Mouse (Mus musculus) hindbrain, embryonic 13.5 days (tissue): ENCODE results near the gene Pi4k2a. TPM values are rescaled to one million over a fixed set of nuclear protein-coding genes. Genes with fewer than 3 reads are reported as not detected.

Experiments used
- ATAC-seq: fragments of 200-750 bp; cut with Nextera tagmentation; 2 replicates; pipeline ENCODE4 v1.8.0; 2017; ENCODE audit warnings: moderate TSS enrichment; ENCODE audit not compliant: low FRiP score
- H3K27ac ChIP-seq: fragments of 300-500 bp; sonication (generic); 2 replicates; pipeline ENCODE4 v1.5.1; 2015; ENCODE audit warnings: inconsistent platforms, mild to moderate bottlenecking, moderate library complexity
- H3K27me3 ChIP-seq: fragments of 300-500 bp; sonication (generic); 2 replicates; pipeline ENCODE4 v1.6.1; 2015; ENCODE audit warnings: mild to moderate bottlenecking, inconsistent platforms
- H3K36me3 ChIP-seq: fragments of 300-500 bp; sonication (generic); 2 replicates; pipeline ENCODE4 v1.6.1; 2015; ENCODE audit warnings: mild to moderate bottlenecking, inconsistent platforms
- H3K4me1 ChIP-seq: fragments of 300-500 bp; sonication (generic); replicated peaks from 2 replicates; pipeline ENCODE4 v1.6.1; 2015; ENCODE audit warnings: inconsistent platforms
- H3K4me2 ChIP-seq: fragments of 300-500 bp; sonication (generic); 2 replicates; pipeline ENCODE4 v1.6.1; 2015; ENCODE audit warnings: inconsistent platforms, mild to moderate bottlenecking, moderate library complexity
- H3K4me3 ChIP-seq: fragments of 300-500 bp; sonication (generic); 2 replicates; pipeline ENCODE4 v1.5.1; 2015; ENCODE audit warnings: mild to moderate bottlenecking, inconsistent platforms
- H3K9ac ChIP-seq: fragments of 300-500 bp; sonication (generic); 2 replicates; pipeline ENCODE4 v1.6.1; 2015; ENCODE audit warnings: mild to moderate bottlenecking, inconsistent platforms
- H3K9me3 ChIP-seq: fragments of 300-500 bp; sonication (generic); 2 replicates; pipeline ENCODE4 v1.6.1; 2016; ENCODE audit warnings: inconsistent platforms
- WGBS: fragments of 180-500 bp; shearing (Covaris S2); methylation state at CpG from one replicate; pipeline ENCODE4 v1.1.7; 2015; 5-methylcytosine and 5-hydroxymethylcytosine counted together
- polyA plus RNA-seq: library from polyadenylated mRNA; unstranded; fragments of >200 nt; fragmentation: Nextera tagmentation; extraction: Ambion mirVana; gene quantifications from 2 replicates; pipeline ENCODE4 v1.2.1, GENCODE M21; 2015

Pi4k2a gene
- 27.0 and 27.9 TPM in 2 replicates for polyA plus RNA-seq

GRCm38 (mm10) chr19:42089748-42090595, at the start of gene Pi4k2a:
Gene Pi4k2a (plus strand): TSS chr19:42090470.
- Histone ChIP-seq H3K27me3 (no peaks in the 10 kb centered on the region), H3K27ac (peak within 1 kb of the TSS; percentile 93), H3K9ac (peak within 1 kb of the TSS; percentile 93), H3K9me3 (no peaks in the 10 kb centered on the region), H3K36me3 (peaks cover 12% of the 10 kb centered on the region; the same call in 1 of the 2 replicates), H3K4me1 (peaks cover 43% of the 10 kb centered on the region), H3K4me3 (peak within 1 kb of the TSS; percentile 95), H3K4me2 (peak within 1 kb of the TSS; percentile 89)
- peak; percentile 98 for ATAC-seq
- under 1% methylated on average over 55 of the region's 55 CpGs for WGBS

GRCm38 (mm10) chr19:42043988-42044387, 46.3 kb upstream of the Pi4k2a start:
- H3K4me3 ChIP-seq, result no peak overlapping the region
- 96% methylated on average over 6 of the region's 6 CpGs for WGBS
- no peaks in the 10 kb centered on the region for H3K9me3 ChIP-seq
- H3K27me3 ChIP-seq, result no peaks in the 10 kb centered on the region
- ATAC-seq, result no peak
- no peaks in the 10 kb centered on the region for H3K36me3 ChIP-seq
- no peak overlapping the region for H3K9ac ChIP-seq
- 0 out of 2 replicates have a peak, but pooled peaks cover 3% of the 10 kb centered on the region for H3K4me1 ChIP-seq
- no peak overlapping the region for H3K27ac ChIP-seq
- no peak overlapping the region for H3K4me2 ChIP-seq

- H3K9ac ChIP-seq, result no peak within 1 kb of the TSS
- H3K4me3 ChIP-seq, result peak within 1 kb of the TSS; percentile 25
- peak within 1 kb of the TSS; percentile 48 for H3K4me2 ChIP-seq
- no peaks in the 10 kb centered on the region for H3K36me3 ChIP-seq
- no peaks in the 10 kb centered on the region for H3K9me3 ChIP-seq
- 0 out of 2 replicates have a peak, but pooled peaks cover 3% of the 10 kb centered on the region for H3K4me1 ChIP-seq
- 22% methylated on average over 23 of the region's 23 CpGs for WGBS
- peak; percentile 77 for ATAC-seq
- H3K27me3 ChIP-seq, result no peaks in the 10 kb centered on the region
- H3K27ac ChIP-seq, result no peak within 1 kb of the TSS
Observed at GRCm38 (mm10) chr19:42045269-42046102, 44.8 kb upstream of the Pi4k2a start, which contains the start of gene Hoga1. Gene Hoga1 (plus strand): TSS chr19:42045610.

- Histone ChIP-seq H3K4me1 (0 out of 2 replicates have a peak, but pooled peaks cover 3% of the 10 kb centered on the region), H3K27ac (no peak overlapping the region), H3K9ac (no peak overlapping the region), H3K9me3 (no peaks in the 10 kb centered on the region), H3K27me3 (no peaks in the 10 kb centered on the region), H3K4me2 (no peak overlapping the region), H3K36me3 (no peaks in the 10 kb centered on the region), H3K4me3 (no peak overlapping the region)
- 93% methylated on average over 1 of the region's 1 CpGs for WGBS
- ATAC-seq, result no peak
Observed at GRCm38 (mm10) chr19:42050251-42050650, 40.0 kb upstream of the Pi4k2a start.

GRCm38 (mm10) chr19:42051351-42051750, 38.9 kb upstream of the Pi4k2a start:
- H3K9ac ChIP-seq, result no peak overlapping the region
- ATAC-seq, result no peak
- H3K4me1 ChIP-seq, result no peaks in the 10 kb centered on the region
- no peaks in the 10 kb centered on the region for H3K27me3 ChIP-seq
- H3K27ac ChIP-seq, result no peak overlapping the region
- WGBS, result 83% methylated on average over 3 of the region's 3 CpGs
- H3K9me3 ChIP-seq, result no peaks in the 10 kb centered on the region
- no peak overlapping the region for H3K4me3 ChIP-seq
- H3K36me3 ChIP-seq, result no peaks in the 10 kb centered on the region
- no peak overlapping the region for H3K4me2 ChIP-seq

- no peak within 1 kb of the TSS for H3K4me2 ChIP-seq
- H3K27me3 ChIP-seq, result no peaks in the 10 kb centered on the region
- no peak within 1 kb of the TSS for H3K4me3 ChIP-seq
- WGBS, result 71% methylated on average over 4 of the region's 4 CpGs
- no peak for ATAC-seq
- H3K36me3 ChIP-seq, result no peaks in the 10 kb centered on the region
- H3K9ac ChIP-seq, result no peak within 1 kb of the TSS
- H3K27ac ChIP-seq, result no peak within 1 kb of the TSS
- no peaks in the 10 kb centered on the region for H3K9me3 ChIP-seq
- H3K4me1 ChIP-seq, result no peaks in the 10 kb centered on the region
Observed at GRCm38 (mm10) chr19:42051948-42052347, 38.3 kb upstream of the Pi4k2a start, which contains the start of gene 4933411K16Rik. Gene 4933411K16Rik (plus strand): TSS chr19:42052248.

- no peaks in the 10 kb centered on the region for H3K4me1 ChIP-seq
- no peak overlapping the region for H3K9ac ChIP-seq
- no peak overlapping the region for H3K4me2 ChIP-seq
- WGBS, result 84% methylated on average over 6 of the region's 6 CpGs
- H3K27me3 ChIP-seq, result no peaks in the 10 kb centered on the region
- H3K36me3 ChIP-seq, result no peaks in the 10 kb centered on the region
- H3K4me3 ChIP-seq, result no peak overlapping the region
- ATAC-seq, result no peak
- no peak overlapping the region for H3K27ac ChIP-seq
- no peaks in the 10 kb centered on the region for H3K9me3 ChIP-seq
Observed at GRCm38 (mm10) chr19:42054255-42054654, 36.0 kb upstream of the Pi4k2a start.

- ATAC-seq, result no peak
- Histone ChIP-seq H3K36me3 (no peaks in the 10 kb centered on the region), H3K4me2 (no peak overlapping the region), H3K4me1 (no peaks in the 10 kb centered on the region), H3K4me3 (no peak overlapping the region), H3K27ac (no peak overlapping the region), H3K27me3 (no peaks in the 10 kb centered on the region), H3K9me3 (no peaks in the 10 kb centered on the region), H3K9ac (no peak overlapping the region)
- WGBS, result 87% methylated on average over 2 of the region's 2 CpGs
Observed at GRCm38 (mm10) chr19:42055881-42056280, 34.4 kb upstream of the Pi4k2a start.

- no peak overlapping the region for H3K4me3 ChIP-seq
- H3K9ac ChIP-seq, result 0 out of 2 replicates have a peak overlapping the region, but pooled peaks have one; percentile 15
- WGBS, result 80% methylated on average over 6 of the region's 6 CpGs
- H3K27ac ChIP-seq, result no peak overlapping the region
- no peaks in the 10 kb centered on the region for H3K9me3 ChIP-seq
- no peaks in the 10 kb centered on the region for H3K27me3 ChIP-seq
- H3K36me3 ChIP-seq, result no peaks in the 10 kb centered on the region
- no peak for ATAC-seq
- H3K4me2 ChIP-seq, result no peak overlapping the region
- H3K4me1 ChIP-seq, result no peaks in the 10 kb centered on the region
Observed at GRCm38 (mm10) chr19:42056719-42057409, 33.4 kb upstream of the Pi4k2a start.

GRCm38 (mm10) chr19:42058426-42058825, 31.8 kb upstream of the Pi4k2a start:
- Histone ChIP-seq H3K4me2 (no peak overlapping the region), H3K9ac (no peak overlapping the region), H3K4me1 (no peaks in the 10 kb centered on the region), H3K9me3 (no peaks in the 10 kb centered on the region), H3K27me3 (no peaks in the 10 kb centered on the region), H3K4me3 (no peak overlapping the region), H3K27ac (no peak overlapping the region), H3K36me3 (no peaks in the 10 kb centered on the region)
- no peak for ATAC-seq
- 67% methylated on average over 7 of the region's 7 CpGs for WGBS

- H3K9me3 ChIP-seq, result no peaks in the 10 kb centered on the region
- 93% methylated on average over 7 of the region's 7 CpGs for WGBS
- no peak for ATAC-seq
- no peak overlapping the region for H3K9ac ChIP-seq
- no peak overlapping the region for H3K27ac ChIP-seq
- H3K4me3 ChIP-seq, result no peak overlapping the region
- H3K36me3 ChIP-seq, result no peaks in the 10 kb centered on the region
- no peaks in the 10 kb centered on the region for H3K4me1 ChIP-seq
- no peaks in the 10 kb centered on the region for H3K27me3 ChIP-seq
- no peak overlapping the region for H3K4me2 ChIP-seq
Observed at GRCm38 (mm10) chr19:42061443-42061842, 28.8 kb upstream of the Pi4k2a start.
